Mouse (Mus musculus) liver, embryonic 16.5 days (tissue): ENCODE measurements at regions not wholly inside any gene's neighbourhood (a gene's known extent, or its start where the extent isn't known, plus 50 kb on each side); places are given as distances from the start of the nearest gene placed in this dataset.

Experiments
- ATAC-seq: fragments of 200-750 bp; cut with Nextera tagmentation; 2 replicates; pipeline ENCODE4 v1.8.0; 2017; ENCODE audit warnings: low read depth, mild to moderate bottlenecking, moderate number of reproducible peaks, moderate library complexity
- H3K27ac ChIP-seq: fragments of 300-500 bp; sonication (generic); 2 replicates; pipeline ENCODE4 v1.5.1; 2014; ENCODE audit warnings: mild to moderate bottlenecking, low read length
- H3K27me3 ChIP-seq: fragments of 300-500 bp; sonication (generic); 2 replicates; pipeline ENCODE4 v1.6.1; 2014; ENCODE audit warnings: low read depth, low read length, mixed read lengths; ENCODE audit not compliant: control insufficient read depth, insufficient read depth
- H3K36me3 ChIP-seq: fragments of 300-500 bp; sonication (generic); 2 replicates; pipeline ENCODE4 v1.6.1; 2014; ENCODE audit warnings: mild to moderate bottlenecking; ENCODE audit not compliant: control insufficient read depth, insufficient read depth
- H3K4me1 ChIP-seq: fragments of 300-500 bp; sonication (generic); 2 replicates; pipeline ENCODE4 v1.6.1; 2014; ENCODE audit warnings: low read depth, low read length, mixed read lengths; ENCODE audit not compliant: control insufficient read depth
- H3K4me2 ChIP-seq: fragments of 300-500 bp; sonication (generic); 2 replicates; pipeline ENCODE4 v1.6.1; 2014; ENCODE audit warnings: low read depth, low read length, mixed read lengths
- H3K4me3 ChIP-seq: fragments of 300-500 bp; sonication (generic); 2 replicates; pipeline ENCODE4 v1.5.1; 2014; ENCODE audit warnings: low read depth, mild to moderate bottlenecking, low read length
- H3K9ac ChIP-seq: fragments of 300-500 bp; sonication (generic); 2 replicates; pipeline ENCODE4 v1.6.1; 2014; ENCODE audit warnings: low read depth, low read length
- H3K9me3 ChIP-seq: fragments of 300-500 bp; sonication (generic); replicated peaks from 2 replicates; pipeline ENCODE4 v1.6.1; 2016; ENCODE audit warnings: low read length; ENCODE audit not compliant: control insufficient read depth
- WGBS: fragments of 180-500 bp; shearing (Covaris S2); extraction: QIAGEN DNeasy Blood & Tissue Kit; methylation state at CpG from one replicate; pipeline ENCODE4 v1.1.7; 2014; ENCODE audit not compliant: insufficient replicate concordance; 5-methylcytosine and 5-hydroxymethylcytosine counted together

GRCm38 (mm10) chr9:87574250-87574864, 156.7 kb downstream of the Tbx18 start:
- ATAC-seq: no peak
- Histone ChIP-seq H3K27ac (no peak overlapping the region), H3K4me2 (no peak overlapping the region), H3K4me3 (no peak overlapping the region), H3K36me3 (no peaks in the 10 kb centered on the region), H3K4me1 (no peaks in the 10 kb centered on the region), H3K9me3 (no peaks in the 10 kb centered on the region), H3K27me3 (no peaks in the 10 kb centered on the region), H3K9ac (no peak overlapping the region)
- WGBS: 18% methylated on average over 2 of the region's 2 CpGs

GRCm38 (mm10) chr9:87563244-87563643, 167.8 kb downstream of the Tbx18 start:
- Histone ChIP-seq H3K4me1 (no peaks in the 10 kb centered on the region), H3K36me3 (no peaks in the 10 kb centered on the region), H3K27ac (no peak overlapping the region), H3K27me3 (no peaks in the 10 kb centered on the region), H3K9ac (no peak overlapping the region), H3K9me3 (no peaks in the 10 kb centered on the region; the same call in 1 of the 2 replicates), H3K4me2 (no peak overlapping the region), H3K4me3 (no peak overlapping the region)
- ATAC-seq: no peak
- 43% methylated on average over 3 of the region's 3 CpGs for WGBS

- Histone ChIP-seq H3K9ac (no peak overlapping the region), H3K4me2 (no peak overlapping the region), H3K27ac (no peak overlapping the region), H3K4me3 (no peak overlapping the region), H3K4me1 (no peaks in the 10 kb centered on the region), H3K36me3 (no peaks in the 10 kb centered on the region), H3K27me3 (no peaks in the 10 kb centered on the region), H3K9me3 (no peaks in the 10 kb centered on the region; the same call in 1 of the 2 replicates)
- ATAC-seq: no peak
- 46% methylated on average over 6 of the region's 6 CpGs for WGBS
Observed at GRCm38 (mm10) chr9:87562796-87563195, 168.3 kb downstream of the Tbx18 start.

DNA sequence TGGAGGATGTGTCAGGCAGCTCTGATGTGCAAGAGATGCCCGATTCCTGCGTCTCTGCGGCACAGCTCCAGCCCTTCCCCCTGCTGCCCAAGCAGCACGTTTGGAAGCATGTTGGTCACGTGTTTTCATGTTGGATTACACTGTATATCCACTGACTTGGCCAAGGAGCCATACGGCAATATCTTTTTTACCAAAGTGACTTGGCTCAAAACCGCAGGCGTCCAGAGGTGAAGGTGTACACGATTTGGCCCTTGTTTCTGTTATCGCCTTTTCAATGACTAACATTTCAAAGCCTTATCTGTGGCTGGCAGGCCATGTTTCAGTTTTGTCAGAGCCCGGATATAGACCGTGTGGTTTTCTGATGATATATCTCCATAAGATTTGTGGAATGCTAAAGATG, 173.2 kb downstream of the Tbx18 start:
- Histone ChIP-seq H3K4me3 (no peak overlapping the region), H3K9ac (no peak overlapping the region), H3K9me3 (no peaks in the 10 kb centered on the region; the same call in 1 of the 2 replicates), H3K4me1 (no peaks in the 10 kb centered on the region), H3K27ac (no peak overlapping the region), H3K4me2 (no peak overlapping the region), H3K27me3 (no peaks in the 10 kb centered on the region), H3K36me3 (no peaks in the 10 kb centered on the region)
- WGBS: 51% methylated on average over 12 of the region's 12 CpGs
- ATAC-seq: no peak

DNA sequence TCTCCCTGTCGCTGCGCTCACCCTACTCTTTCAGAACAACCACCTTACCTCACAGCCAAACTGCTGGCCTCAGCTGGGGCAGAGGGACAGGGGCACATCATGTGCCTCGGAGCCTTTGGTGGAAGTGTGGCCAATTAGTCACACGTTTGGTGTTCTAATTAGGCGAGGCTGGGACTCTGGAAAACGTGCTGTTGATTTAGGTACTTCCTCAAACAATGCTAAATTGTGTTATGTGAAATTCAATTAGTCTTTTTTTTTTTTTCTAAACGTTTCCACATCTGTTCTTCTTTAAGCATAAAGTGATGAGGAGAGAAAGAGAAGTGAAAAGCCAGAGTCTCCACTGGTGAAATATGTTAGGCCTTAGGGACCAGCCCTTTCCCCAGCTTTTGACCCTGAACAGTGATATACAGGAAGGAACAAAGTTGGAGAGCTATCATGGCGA, 174.1 kb downstream of the Tbx18 start:
- no peak for ATAC-seq
- Histone ChIP-seq H3K9ac (no peak overlapping the region), H3K4me1 (no peaks in the 10 kb centered on the region), H3K27ac (no peak overlapping the region), H3K27me3 (no peaks in the 10 kb centered on the region), H3K4me3 (no peak overlapping the region), H3K9me3 (no peaks in the 10 kb centered on the region; the same call in 1 of the 2 replicates), H3K4me2 (no peak overlapping the region), H3K36me3 (no peaks in the 10 kb centered on the region)
- 19% methylated on average over 8 of the region's 8 CpGs for WGBS

GRCm38 (mm10) chr9:87556552-87556951, 174.5 kb downstream of the Tbx18 start:
- H3K4me3 ChIP-seq: no peak overlapping the region
- no peak overlapping the region for H3K27ac ChIP-seq
- H3K9me3 ChIP-seq: no peaks in the 10 kb centered on the region; the same call in 1 of the 2 replicates
- H3K4me1 ChIP-seq: no peaks in the 10 kb centered on the region
- 32% methylated on average over 7 of the region's 7 CpGs for WGBS
- H3K27me3 ChIP-seq: no peaks in the 10 kb centered on the region
- no peak for ATAC-seq
- no peak overlapping the region for H3K9ac ChIP-seq
- H3K36me3 ChIP-seq: no peaks in the 10 kb centered on the region
- no peak overlapping the region for H3K4me2 ChIP-seq

GRCm38 (mm10) chr9:87533182-87533581, 197.9 kb downstream of the Tbx18 start:
- no peak for ATAC-seq
- Histone ChIP-seq H3K27me3 (no peaks in the 10 kb centered on the region), H3K9me3 (no peaks in the 10 kb centered on the region), H3K9ac (no peak overlapping the region), H3K4me3 (no peak overlapping the region), H3K4me1 (no peaks in the 10 kb centered on the region), H3K27ac (no peak overlapping the region), H3K36me3 (no peaks in the 10 kb centered on the region), H3K4me2 (no peak overlapping the region)
- 61% methylated on average over 8 of the region's 8 CpGs for WGBS

DNA sequence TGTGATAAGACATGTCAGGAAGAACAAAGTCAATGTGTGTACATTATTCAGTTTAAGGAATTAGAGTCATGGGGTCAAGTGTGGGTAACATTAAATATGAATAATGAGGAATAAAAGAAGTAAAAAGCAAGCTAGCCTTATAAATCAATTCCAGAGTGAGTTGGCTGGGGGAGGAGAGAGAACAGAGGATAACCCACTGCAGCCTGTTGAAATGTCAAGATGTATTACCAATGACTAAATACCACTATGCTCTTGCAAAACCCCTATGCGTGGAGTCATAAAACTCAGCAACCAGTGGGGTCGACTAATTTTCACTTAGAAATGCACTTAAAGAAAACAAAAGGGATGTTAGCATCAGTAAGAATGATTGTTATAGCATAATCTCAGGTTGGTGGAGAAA, 201.2 kb downstream of the Tbx18 start:
- H3K9me3 ChIP-seq: no peaks in the 10 kb centered on the region
- H3K4me3 ChIP-seq: no peak overlapping the region
- no peaks in the 10 kb centered on the region for H3K27me3 ChIP-seq
- H3K27ac ChIP-seq: no peak overlapping the region
- ATAC-seq: no peak
- 55% methylated on average over 2 of the region's 2 CpGs for whole genome bisulfite sequencing
- no peaks in the 10 kb centered on the region for H3K4me1 ChIP-seq
- no peaks in the 10 kb centered on the region for H3K36me3 ChIP-seq
- no peak overlapping the region for H3K4me2 ChIP-seq
- H3K9ac ChIP-seq: no peak overlapping the region

- Histone ChIP-seq H3K4me1 (no peaks in the 10 kb centered on the region), H3K9me3 (no peaks in the 10 kb centered on the region), H3K4me2 (no peak overlapping the region), H3K27ac (no peak overlapping the region), H3K4me3 (no peak overlapping the region), H3K36me3 (no peaks in the 10 kb centered on the region), H3K27me3 (no peaks in the 10 kb centered on the region), H3K9ac (no peak overlapping the region)
- ATAC-seq: no peak
- 63% methylated on average over 5 of the region's 5 CpGs for WGBS
Observed at GRCm38 (mm10) chr9:87524890-87525684, 206.0 kb downstream of the Tbx18 start.
